Mouse (Mus musculus) gastrocnemius, postnatal 4 days (tissue): ENCODE results near the gene Hs3st4. TPM values are rescaled to one million over a fixed set of nuclear protein-coding genes. Genes with fewer than 3 reads are reported as not detected.

Experiments
- DNase-seq, 2 experiments: peaks; one replicate each; pipeline ENCODE4 v3.0.0; 2021 to 2022; ENCODE audit warnings: low spot score in 2 of 2, mixed read lengths in 2 of 2
- total RNA-seq, 2 experiments: library from RNA; stranded (reverse); gene quantifications; 2 replicates each; pipeline ENCODE4 v1.2.3; 2021

The Hs3st4 gene
- total RNA-seq, 2 experiments from 2014 or later: 0.07 TPM; not detected in 1

GRCm38 (mm10) chr7:124335635-124336034 is 353.0 kb downstream of the Hs3st4 start:
- DNase-seq: no peak

- DNase-seq: no peak
These were observed 358.8 kb downstream of the Hs3st4 start for GRCm38 (mm10) chr7:124341510-124341909.

GRCm38 (mm10) chr7:124347218-124348017 is 364.7 kb downstream of the Hs3st4 start:
- DNase-seq: no peak

- DNase-seq: no peak
These were observed 371.4 kb downstream of the Hs3st4 start for GRCm38 (mm10) chr7:124354035-124354434.

- no peak for DNase-seq
These were observed 375.4 kb downstream of the Hs3st4 start for GRCm38 (mm10) chr7:124358068-124358467.

- no peak for DNase-seq
These were observed 377.2 kb downstream of the Hs3st4 start for GRCm38 (mm10) chr7:124359836-124360235.

- no peak for DNase-seq
These were observed 389.6 kb downstream of the Hs3st4 start for GRCm38 (mm10) chr7:124372297-124372696.

DNA sequence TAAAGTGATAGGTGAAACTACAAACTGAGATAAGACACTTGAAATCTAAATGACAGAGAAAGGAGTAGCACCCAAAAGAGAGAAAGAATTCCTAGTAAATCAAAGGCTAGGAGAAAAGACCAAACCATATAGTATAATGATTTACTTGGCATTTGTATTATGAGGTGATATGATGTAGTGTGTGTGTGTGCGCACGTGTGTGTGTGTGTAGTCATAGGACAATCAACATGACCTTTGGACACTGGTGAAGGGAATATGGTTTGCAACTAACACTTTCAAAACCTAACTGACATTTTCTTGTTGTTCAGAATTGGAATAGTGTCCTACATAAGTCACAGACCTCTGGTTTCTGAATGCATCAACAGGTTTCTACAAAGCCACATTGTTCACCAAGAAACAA is 390.0 kb downstream of the Hs3st4 start:
- no peak for DNase-seq

- DNase-seq: no peak
These were observed 400.8 kb downstream of the Hs3st4 start for GRCm38 (mm10) chr7:124383489-124383888.

- DNase-seq: no peak
These were observed 416.5 kb downstream of the Hs3st4 start for GRCm38 (mm10) chr7:124399184-124399583.

DNA sequence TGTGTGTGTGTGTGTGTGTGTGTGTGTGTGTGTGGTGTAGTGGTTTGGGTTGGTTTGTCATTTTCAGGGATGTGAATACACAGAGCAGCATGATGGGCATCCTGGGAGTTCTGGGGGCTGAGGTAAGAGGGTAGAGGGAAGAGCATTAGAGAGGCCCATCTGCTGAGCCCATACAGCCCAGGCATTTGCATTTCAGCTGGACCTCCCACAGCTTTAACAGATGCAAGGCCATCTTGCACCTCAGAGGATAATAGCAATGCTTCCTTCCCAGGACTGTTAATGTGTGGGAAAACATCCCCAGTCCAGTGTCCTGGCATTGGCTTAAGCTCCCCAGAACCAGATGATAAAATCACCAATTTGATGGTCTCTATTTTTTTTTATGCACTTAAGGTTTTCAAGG is 444.3 kb downstream of the Hs3st4 start:
- DNase-seq: no peak
